Mouse (Mus musculus): ENCODE data around the gene Tent4b. TPM values are rescaled to one million over a fixed set of nuclear protein-coding genes. Genes with fewer than 3 reads are reported as not detected.

Tent4b gene
- polyA plus RNA-seq, 1 experiment from 2014 or later, result 12.7 TPM

- Histone ChIP-seq H3K4me2 (ENCODE audit: low read length) (no peak overlapping the region), H3K4me3 (ENCODE audit: low read depth, low read length) (no peak overlapping the region), H3K9ac (ENCODE audit: low read length) (no peak overlapping the region), H3K36me3 (ENCODE audit: control insufficient read depth, insufficient read depth, low read length) (no peaks in the 10 kb centered on the region), H3K4me1 (replicated peaks; ENCODE audit: control insufficient read depth, insufficient read depth, low read length) (no peaks in the 10 kb centered on the region), H3K9me3 (ENCODE audit: control insufficient read depth, low read length) (no peaks in the 10 kb centered on the region), H3K27me3 (replicated peaks; ENCODE audit: control insufficient read depth, insufficient read depth, low read length) (no peaks in the 10 kb centered on the region), H3K27ac (ENCODE audit: low read depth) (no peak overlapping the region)
- DNase-seq (ENCODE audit: low spot score) (no peak), ATAC-seq (replicated peaks; ENCODE audit: low FRiP score, low TSS enrichment, low read depth) (no peak)
- 67% methylated on average over 10 of the region's 10 CpGs for WGBS
These were observed 101.0 kb downstream of the Tent4b start for GRCm38 (mm10) chr8:88299907-88300603.

- H3K27ac ChIP-seq (ENCODE audit: low read depth), result no peak overlapping the region
- ATAC-seq (replicated peaks; ENCODE audit: low FRiP score, low TSS enrichment, low read depth), result no peak
- H3K27me3 ChIP-seq (replicated peaks; ENCODE audit: control insufficient read depth, insufficient read depth, low read length), result no peaks in the 10 kb centered on the region
- no peak overlapping the region for H3K9ac ChIP-seq (ENCODE audit: low read length)
- no peaks in the 10 kb centered on the region for H3K9me3 ChIP-seq (ENCODE audit: control insufficient read depth, low read length)
- H3K4me1 ChIP-seq (replicated peaks; ENCODE audit: control insufficient read depth, insufficient read depth, low read length), result no peaks in the 10 kb centered on the region
- no peak overlapping the region for H3K4me2 ChIP-seq (ENCODE audit: low read length)
- no peak for DNase-seq (ENCODE audit: low spot score)
- 72% methylated on average over 15 of the region's 15 CpGs for WGBS
- H3K36me3 ChIP-seq (ENCODE audit: control insufficient read depth, insufficient read depth, low read length), result no peaks in the 10 kb centered on the region
- no peak overlapping the region for H3K4me3 ChIP-seq (ENCODE audit: low read depth, low read length)
These were observed 102.8 kb downstream of the Tent4b start for GRCm38 (mm10) chr8:88301589-88302437.

DNA sequence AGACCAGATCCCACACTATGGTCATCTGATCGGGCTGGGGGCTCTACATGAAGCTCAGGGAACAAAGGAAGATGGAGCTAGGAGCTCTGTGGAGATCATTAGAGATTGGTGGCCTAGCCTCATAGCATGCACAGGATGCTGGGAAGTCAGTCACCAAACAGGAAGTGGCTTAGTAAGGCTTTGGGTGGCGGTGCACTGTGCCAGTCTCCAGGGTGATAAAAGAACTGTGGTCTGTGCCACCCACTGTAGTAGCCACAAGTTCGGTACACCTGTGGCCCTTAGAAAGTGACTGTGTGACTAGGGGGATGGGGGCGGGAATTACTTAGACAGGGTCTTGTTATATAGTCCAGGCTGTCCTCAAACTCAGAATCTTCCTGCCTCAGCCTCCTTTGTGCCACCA, 106.8 kb downstream of the Tent4b start:
- H3K4me2 ChIP-seq (ENCODE audit: low read length), result no peak overlapping the region
- no peak for ATAC-seq (replicated peaks; ENCODE audit: low FRiP score, low TSS enrichment, low read depth)
- WGBS, result 90% methylated on average over 4 of the region's 4 CpGs
- no peaks in the 10 kb centered on the region for H3K27me3 ChIP-seq (replicated peaks; ENCODE audit: control insufficient read depth, insufficient read depth, low read length)
- no peaks in the 10 kb centered on the region for H3K9me3 ChIP-seq (ENCODE audit: control insufficient read depth, low read length)
- no peak overlapping the region for H3K27ac ChIP-seq (ENCODE audit: low read depth)
- H3K4me1 ChIP-seq (replicated peaks; ENCODE audit: control insufficient read depth, insufficient read depth, low read length), result no peaks in the 10 kb centered on the region
- no peak overlapping the region for H3K4me3 ChIP-seq (ENCODE audit: low read depth, low read length)
- no peaks in the 10 kb centered on the region for H3K36me3 ChIP-seq (ENCODE audit: control insufficient read depth, insufficient read depth, low read length)
- no peak for DNase-seq (ENCODE audit: low spot score)
- H3K9ac ChIP-seq (ENCODE audit: low read length), result no peak overlapping the region

DNA sequence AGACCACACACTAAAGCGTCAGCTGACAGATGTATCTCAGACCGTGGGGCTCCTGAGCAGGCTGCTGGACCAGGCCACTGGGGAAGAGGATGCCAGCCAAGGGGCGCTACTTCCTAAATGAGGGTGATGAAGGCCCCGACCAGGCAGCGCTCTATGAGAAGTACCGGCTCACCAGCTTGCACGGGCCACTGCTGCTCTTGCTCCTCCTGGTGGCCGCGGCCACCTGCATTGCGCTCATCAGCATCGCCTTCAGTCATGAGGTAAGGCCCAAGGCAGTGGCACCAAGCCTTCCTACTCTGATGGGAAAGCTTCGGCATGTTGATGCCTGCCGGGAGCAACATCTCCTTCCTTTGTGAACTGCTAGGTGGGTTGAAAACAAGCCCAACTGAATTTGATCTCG, 107.5 kb downstream of the Tent4b start:
- WGBS, result 63% methylated on average over 14 of the region's 14 CpGs
- Histone ChIP-seq H3K36me3 (ENCODE audit: control insufficient read depth, insufficient read depth, low read length) (no peaks in the 10 kb centered on the region), H3K4me3 (ENCODE audit: low read depth, low read length) (no peak overlapping the region)

GRCm38 (mm10) chr8:88307736-88308135, 108.7 kb downstream of the Tent4b start:
- ATAC-seq (replicated peaks; ENCODE audit: low FRiP score, low TSS enrichment, low read depth), result no peak
- no peak for DNase-seq (ENCODE audit: low spot score)
- Histone ChIP-seq H3K4me1 (replicated peaks; ENCODE audit: control insufficient read depth, insufficient read depth, low read length) (no peaks in the 10 kb centered on the region), H3K4me3 (ENCODE audit: low read depth, low read length) (no peak overlapping the region), H3K27me3 (replicated peaks; ENCODE audit: control insufficient read depth, insufficient read depth, low read length) (no peaks in the 10 kb centered on the region), H3K9me3 (ENCODE audit: control insufficient read depth, low read length) (no peaks in the 10 kb centered on the region), H3K4me2 (ENCODE audit: low read length) (no peak overlapping the region), H3K27ac (ENCODE audit: low read depth) (no peak overlapping the region), H3K9ac (ENCODE audit: low read length) (no peak overlapping the region), H3K36me3 (ENCODE audit: control insufficient read depth, insufficient read depth, low read length) (no peaks in the 10 kb centered on the region)
- 90% methylated on average over 4 of the region's 4 CpGs for WGBS

More for the DNA sequence above, 107.5 kb downstream of the Tent4b start:
- no peak overlapping the region for H3K9ac ChIP-seq (ENCODE audit: low read length)
- no peak overlapping the region for H3K27ac ChIP-seq (ENCODE audit: low read depth)
- H3K4me1 ChIP-seq (replicated peaks; ENCODE audit: control insufficient read depth, insufficient read depth, low read length), result no peaks in the 10 kb centered on the region
- H3K9me3 ChIP-seq (ENCODE audit: control insufficient read depth, low read length), result no peaks in the 10 kb centered on the region
- DNase-seq (ENCODE audit: low spot score) (no peak), ATAC-seq (replicated peaks; ENCODE audit: low FRiP score, low TSS enrichment, low read depth) (no peak)
- H3K4me2 ChIP-seq (ENCODE audit: low read length), result no peak overlapping the region
- H3K27me3 ChIP-seq (replicated peaks; ENCODE audit: control insufficient read depth, insufficient read depth, low read length), result no peaks in the 10 kb centered on the region

Other genes starting within 250 kb of the Tent4b start
- gene Zfp423, start 239.6 kb upstream of the Tent4b start, polyA plus RNA-seq (2014; fragmentation: Nextera tagmentation; extraction: Ambion mirVana), result 8.7 and 10.5 TPM in 2 replicates
- 27.8 and 31.0 TPM in 2 replicates for gene Cnep1r1, start 80.4 kb upstream of the Tent4b start, polyA plus RNA-seq (2014; fragmentation: Nextera tagmentation; extraction: Ambion mirVana)
- 51.3 and 51.5 TPM in 2 replicates for gene Heatr3, start 61.4 kb upstream of the Tent4b start, polyA plus RNA-seq (2014; fragmentation: Nextera tagmentation; extraction: Ambion mirVana)
- 1.9 and 2.3 TPM in 2 replicates for gene Adcy7, start 73.2 kb downstream of the Tent4b start, polyA plus RNA-seq (2014; fragmentation: Nextera tagmentation; extraction: Ambion mirVana)
- 60.4 and 69.0 TPM in 2 replicates for gene Brd7, start 163.0 kb downstream of the Tent4b start, polyA plus RNA-seq (2014; fragmentation: Nextera tagmentation; extraction: Ambion mirVana)

Measured in intestine, embryonic 14.5 days (tissue).